Mouse (Mus musculus) kidney, embryonic 15.5 days (tissue): ENCODE data around the gene Cysrt1. TPM values are rescaled to one million over a fixed set of nuclear protein-coding genes. Genes with fewer than 3 reads are reported as not detected.
A peak's percentile ranks its signal among the peaks of the same experiment; 100 is the strongest.

Experiments
- ATAC-seq: fragments of 200-750 bp; cut with Nextera tagmentation; replicated peaks from 2 replicates; pipeline ENCODE4 v1.8.0; 2017; ENCODE audit warnings: moderate TSS enrichment; ENCODE audit not compliant: low FRiP score
- H3K27ac ChIP-seq: fragments of 300-500 bp; sonication (generic); 2 replicates; pipeline ENCODE4 v1.5.1; 2015; ENCODE audit warnings: mild to moderate bottlenecking, inconsistent platforms
- H3K27me3 ChIP-seq: fragments of 300-500 bp; sonication (generic); 2 replicates; pipeline ENCODE4 v1.6.1; 2015; ENCODE audit warnings: inconsistent platforms
- H3K36me3 ChIP-seq: fragments of 300-500 bp; sonication (generic); 2 replicates; pipeline ENCODE4 v1.6.1; 2015; ENCODE audit warnings: inconsistent platforms
- H3K4me1 ChIP-seq: fragments of 300-500 bp; sonication (generic); 2 replicates; pipeline ENCODE4 v1.6.1; 2015; ENCODE audit warnings: inconsistent platforms
- H3K4me2 ChIP-seq: fragments of 300-500 bp; sonication (generic); 2 replicates; pipeline ENCODE4 v1.6.1; 2015; ENCODE audit warnings: moderate library complexity, mild to moderate bottlenecking, inconsistent platforms
- H3K4me3 ChIP-seq: fragments of 300-500 bp; sonication (generic); replicated peaks from 2 replicates; pipeline ENCODE4 v1.5.1; 2015; ENCODE audit warnings: mild to moderate bottlenecking, inconsistent platforms
- H3K9ac ChIP-seq: fragments of 300-500 bp; sonication (generic); 2 replicates; pipeline ENCODE4 v1.6.1; 2015; ENCODE audit warnings: mild to moderate bottlenecking, inconsistent platforms
- H3K9me3 ChIP-seq: fragments of 300-500 bp; sonication (generic); replicated peaks from 2 replicates; pipeline ENCODE4 v1.6.1; 2016; ENCODE audit warnings: inconsistent platforms
- WGBS: fragments of 180-500 bp; shearing (Covaris S2); methylation state at CpG from one replicate; pipeline ENCODE4 v1.1.7; 2015; ENCODE audit warnings: mixed read lengths; 5-methylcytosine and 5-hydroxymethylcytosine counted together
- polyA plus RNA-seq: library from polyadenylated mRNA; unstranded; fragments of >200 nt; fragmentation: Nextera tagmentation; extraction: Ambion mirVana; gene quantifications from 2 replicates; pipeline ENCODE4 v1.2.1, GENCODE M21; 2015

Cysrt1 gene
- polyA plus RNA-seq, 1 experiment from 2014 or later = 0.55 TPM

DNA sequence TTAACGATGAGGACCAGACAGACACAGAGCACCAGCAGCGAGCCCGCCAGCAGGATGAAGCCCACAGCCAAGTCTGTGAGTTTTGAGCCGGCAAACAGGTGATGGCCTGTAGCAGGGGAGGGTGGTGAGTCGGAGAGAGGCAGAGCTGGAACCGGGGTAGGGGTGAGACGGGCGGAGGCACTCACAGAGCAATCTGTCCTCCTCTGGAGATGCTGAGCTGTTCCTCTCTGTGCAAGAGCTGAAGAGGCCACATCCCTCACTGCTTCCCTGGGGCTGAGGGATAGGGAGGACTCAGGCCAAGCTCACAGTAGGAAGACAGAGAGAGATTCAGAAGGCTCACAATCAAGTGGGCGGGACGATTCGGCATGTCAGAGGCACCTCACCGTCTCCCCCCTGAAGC is 11.2 kb downstream of the Cysrt1 start:
- H3K4me1 ChIP-seq = peaks cover 10% of the 10 kb centered on the region
- no peaks in the 10 kb centered on the region for H3K36me3 ChIP-seq
- no peak overlapping the region for H3K27ac ChIP-seq
- H3K9ac ChIP-seq = no peak overlapping the region
- H3K4me3 ChIP-seq = no peak overlapping the region
- 60% methylated on average over 12 of the region's 12 CpGs for WGBS
- H3K27me3 ChIP-seq = no peaks in the 10 kb centered on the region
- no peak overlapping the region for H3K4me2 ChIP-seq
- ATAC-seq = no peak
- no peaks in the 10 kb centered on the region for H3K9me3 ChIP-seq

DNA sequence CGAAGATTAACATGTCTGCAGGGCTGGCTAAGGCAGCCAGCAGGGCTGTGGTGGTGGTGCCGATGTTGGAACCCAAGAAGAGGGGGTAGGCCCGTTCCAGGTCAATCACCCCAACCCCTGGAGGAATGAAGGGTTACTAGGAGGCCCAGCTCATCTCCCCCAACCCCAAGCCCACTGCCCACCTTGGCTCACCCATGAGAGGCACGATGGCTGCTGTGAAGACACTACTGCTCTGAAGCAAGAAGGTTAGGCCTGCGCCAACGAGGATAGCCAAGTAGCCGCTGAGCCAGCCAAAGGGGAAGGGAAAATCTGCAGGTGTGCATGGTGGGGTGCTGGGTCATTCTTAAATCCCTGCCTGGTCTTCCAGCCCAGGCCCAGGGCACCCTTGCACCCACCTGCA is 11.7 kb downstream of the Cysrt1 start:
- no peaks in the 10 kb centered on the region for H3K36me3 ChIP-seq
- 80% methylated on average over 7 of the region's 7 CpGs for WGBS
- H3K27ac ChIP-seq = no peak overlapping the region
- H3K4me1 ChIP-seq = peaks cover 15% of the 10 kb centered on the region
- no peak for ATAC-seq
- H3K9me3 ChIP-seq = no peaks in the 10 kb centered on the region
- no peak overlapping the region for H3K4me3 ChIP-seq
- H3K27me3 ChIP-seq = no peaks in the 10 kb centered on the region
- H3K9ac ChIP-seq = no peak overlapping the region
- no peak overlapping the region for H3K4me2 ChIP-seq

DNA sequence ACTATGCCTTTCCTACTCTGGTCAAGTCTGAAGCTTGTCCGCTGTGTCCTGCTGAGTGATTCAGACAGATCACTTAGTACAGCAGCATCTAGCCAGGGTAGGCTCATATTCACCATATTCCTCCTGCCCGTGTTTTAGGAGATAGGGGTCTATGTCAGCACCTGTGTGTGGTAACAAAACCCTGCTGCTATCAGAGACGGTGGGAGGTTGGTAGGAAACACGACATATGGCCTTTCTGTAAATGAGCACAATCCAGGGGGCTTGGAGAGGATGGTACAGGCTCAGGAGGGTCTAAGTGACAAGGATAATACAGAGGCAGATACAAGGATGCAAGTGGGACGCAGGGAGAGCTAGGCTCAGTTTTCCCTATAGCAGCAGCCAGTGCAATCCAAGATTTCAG is 12.7 kb downstream of the Cysrt1 start:
- Histone ChIP-seq H3K27me3 (no peaks in the 10 kb centered on the region), H3K27ac (no peak overlapping the region)
- whole genome bisulfite sequencing = 78% methylated on average over 5 of the region's 5 CpGs

DNA sequence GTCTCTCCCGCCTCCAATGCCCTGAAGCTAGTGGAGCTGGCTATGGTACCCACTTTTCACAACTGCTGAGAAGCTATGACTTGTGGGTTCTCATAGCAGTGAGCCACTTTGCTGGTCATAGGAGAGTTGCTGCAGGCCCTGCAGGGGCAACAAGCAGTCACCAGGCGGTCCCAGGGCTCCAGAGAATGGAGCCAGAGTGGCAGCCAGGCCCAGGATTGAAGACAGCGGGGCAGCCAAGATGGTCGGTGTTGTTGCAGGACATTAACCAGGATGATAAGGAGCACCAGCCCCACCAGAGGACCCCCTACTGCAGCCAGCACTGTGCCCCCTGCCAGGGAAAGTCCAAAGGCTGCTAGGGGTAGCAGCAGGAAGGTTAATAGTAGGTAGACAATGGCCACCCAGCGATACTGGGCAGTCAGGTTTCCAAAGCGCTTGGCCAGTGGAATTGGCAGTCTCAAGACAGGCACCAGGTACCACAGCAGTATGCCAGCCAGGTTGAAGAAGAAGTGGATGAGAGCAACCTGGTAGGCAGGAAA is 13.2 kb downstream of the Cysrt1 start:
- Histone ChIP-seq H3K9me3 (no peaks in the 10 kb centered on the region), H3K36me3 (no peaks in the 10 kb centered on the region), H3K4me3 (0 out of 2 replicates have a peak overlapping the region, but pooled peaks have one; percentile 31), H3K4me1 (peaks cover 16% of the 10 kb centered on the region), H3K4me2 (peak overlapping the region; percentile 55), H3K27ac (no peak overlapping the region), H3K9ac (no peak overlapping the region), H3K27me3 (no peaks in the 10 kb centered on the region)
- WGBS = 69% methylated on average over 6 of the region's 6 CpGs
- ATAC-seq = no peak

More for the DNA sequence above, 12.7 kb downstream of the Cysrt1 start:
- peaks cover 18% of the 10 kb centered on the region for H3K4me1 ChIP-seq
- no peak overlapping the region for H3K4me3 ChIP-seq
- no peak overlapping the region for H3K4me2 ChIP-seq
- no peak overlapping the region for H3K9ac ChIP-seq
- H3K36me3 ChIP-seq = no peaks in the 10 kb centered on the region
- no peak for ATAC-seq
- no peaks in the 10 kb centered on the region for H3K9me3 ChIP-seq

GRCm38 (mm10) chr2:25228431-25228889 is 13.8 kb downstream of the Cysrt1 start:
- H3K27me3 ChIP-seq = no peaks in the 10 kb centered on the region
- H3K9ac ChIP-seq = 0 out of 2 replicates have a peak overlapping the region, but pooled peaks have one; percentile 21
- peak overlapping the region; percentile 31 for H3K4me3 ChIP-seq
- peaks cover 18% of the 10 kb centered on the region for H3K4me1 ChIP-seq
- peak overlapping the region; percentile 85 for H3K27ac ChIP-seq
- H3K9me3 ChIP-seq = no peaks in the 10 kb centered on the region
- peak; percentile 24 for ATAC-seq
- H3K4me2 ChIP-seq = peak overlapping the region; percentile 55
- no peaks in the 10 kb centered on the region for H3K36me3 ChIP-seq
- 2% methylated on average over 7 of the region's 7 CpGs for WGBS

GRCm38 (mm10) chr2:25227406-25227805 is 14.8 kb downstream of the Cysrt1 start:
- H3K9ac ChIP-seq = no peak overlapping the region
- 90% methylated on average over 4 of the region's 4 CpGs for WGBS
- H3K27ac ChIP-seq = 0 out of 2 replicates have a peak overlapping the region, but pooled peaks have one; percentile 85
- H3K36me3 ChIP-seq = no peaks in the 10 kb centered on the region
- H3K4me1 ChIP-seq = peaks cover 25% of the 10 kb centered on the region
- no peaks in the 10 kb centered on the region for H3K27me3 ChIP-seq
- no peak for ATAC-seq
- H3K4me2 ChIP-seq = no peak overlapping the region
- no peak overlapping the region for H3K4me3 ChIP-seq
- H3K9me3 ChIP-seq = no peaks in the 10 kb centered on the region

DNA sequence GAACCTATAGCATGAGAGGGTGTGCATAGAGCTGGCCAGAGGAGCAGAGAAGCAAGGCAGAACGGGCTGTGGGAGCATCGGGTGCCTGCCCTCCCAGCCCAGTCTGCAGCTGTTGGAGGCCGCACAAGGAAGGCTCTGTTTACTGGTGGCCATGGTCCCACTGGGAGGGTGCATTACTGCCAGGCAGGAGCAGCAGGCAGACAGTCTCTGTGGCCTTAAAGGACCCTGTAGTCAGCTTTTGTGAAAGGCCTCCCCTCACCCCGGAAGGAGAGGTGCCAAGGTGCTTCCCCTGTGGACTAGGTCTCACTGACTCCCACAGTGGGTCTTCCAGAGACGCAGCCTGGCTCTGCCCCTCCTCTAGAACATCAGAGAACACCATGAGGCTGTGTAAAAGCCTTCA is 15.4 kb downstream of the Cysrt1 start:
- no peak overlapping the region for H3K4me2 ChIP-seq
- peaks cover 25% of the 10 kb centered on the region for H3K4me1 ChIP-seq
- H3K36me3 ChIP-seq = peaks cover 5% of the 10 kb centered on the region
- no peak overlapping the region for H3K9ac ChIP-seq
- no peak overlapping the region for H3K27ac ChIP-seq
- no peaks in the 10 kb centered on the region for H3K27me3 ChIP-seq
- H3K9me3 ChIP-seq = no peaks in the 10 kb centered on the region
- no peak for ATAC-seq
- 85% methylated on average over 5 of the region's 5 CpGs for WGBS
- no peak overlapping the region for H3K4me3 ChIP-seq

DNA sequence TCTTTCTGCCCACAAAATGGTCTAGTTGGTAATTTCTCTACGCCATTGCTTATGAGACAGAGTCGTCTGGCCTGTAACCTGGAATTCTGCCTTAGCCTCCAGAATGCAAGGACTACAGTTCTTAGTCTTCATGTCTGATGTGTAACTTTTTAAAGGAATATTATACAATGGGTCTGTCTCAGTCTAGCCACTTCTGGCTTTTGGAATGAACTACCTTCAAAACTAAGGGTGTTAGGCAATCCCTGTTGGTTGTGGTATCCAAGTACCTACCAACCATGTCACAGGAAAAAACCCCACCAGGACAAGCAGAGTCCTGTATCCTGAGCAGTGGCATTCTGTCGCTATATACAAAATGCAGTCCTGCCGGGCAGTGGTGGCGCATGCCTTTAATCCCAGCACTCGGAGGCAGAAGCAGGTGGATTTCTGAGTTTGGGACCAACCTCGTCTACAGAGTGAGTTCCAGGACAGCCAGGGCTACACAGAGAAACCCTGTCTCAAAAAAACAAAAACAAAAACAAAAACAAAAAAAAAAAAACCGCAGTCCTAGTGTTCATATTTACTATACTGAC is 16.4 kb downstream of the Cysrt1 start:
- WGBS = 80% methylated on average over 8 of the region's 8 CpGs

GRCm38 (mm10) chr2:25224766-25225752 is 17.2 kb downstream of the Cysrt1 start:
- no peaks in the 10 kb centered on the region for H3K9me3 ChIP-seq

More for the DNA sequence above, 16.4 kb downstream of the Cysrt1 start:
- peak overlapping the region; percentile 55; the same call in 1 of the 2 replicates for H3K9ac ChIP-seq
- peaks cover 13% of the 10 kb centered on the region for H3K36me3 ChIP-seq
- peaks cover 25% of the 10 kb centered on the region for H3K4me1 ChIP-seq
- peak overlapping the region; percentile 60 for H3K4me2 ChIP-seq
- H3K9me3 ChIP-seq = no peaks in the 10 kb centered on the region
- H3K4me3 ChIP-seq = peak overlapping the region; percentile 72
- H3K27me3 ChIP-seq = no peaks in the 10 kb centered on the region
- H3K27ac ChIP-seq = peak overlapping the region; percentile 99
- no peak for ATAC-seq

GRCm38 (mm10) chr2:25224492-25224765 is 17.8 kb downstream of the Cysrt1 start, which contains the start of gene Tubb4b:
TSS of gene Tubb4b (minus strand) at chr2:25224702.
- Histone ChIP-seq H3K27ac (peak within 1 kb of the TSS; percentile 99), H3K36me3 (peaks cover 13% of the 10 kb centered on the region), H3K4me1 (peaks cover 25% of the 10 kb centered on the region), H3K9ac (peak within 1 kb of the TSS; percentile 87), H3K27me3 (no peaks in the 10 kb centered on the region), H3K4me2 (peak within 1 kb of the TSS; percentile 88), H3K9me3 (no peaks in the 10 kb centered on the region), H3K4me3 (peak within 1 kb of the TSS; percentile 72)
- WGBS = under 1% methylated on average over 17 of the region's 17 CpGs
- no peak for ATAC-seq

More at GRCm38 (mm10) chr2:25224766-25225752, 17.2 kb downstream of the Cysrt1 start:
- peak overlapping the region; percentile 60 for H3K4me2 ChIP-seq
- H3K36me3 ChIP-seq = peaks cover 13% of the 10 kb centered on the region
- ATAC-seq = peak; percentile 96
- peak overlapping the region; percentile 55 for H3K9ac ChIP-seq
- H3K27me3 ChIP-seq = no peaks in the 10 kb centered on the region
- peak overlapping the region; percentile 99 for H3K27ac ChIP-seq
- peak overlapping the region; percentile 72 for H3K4me3 ChIP-seq
- H3K4me1 ChIP-seq = peaks cover 25% of the 10 kb centered on the region
- 1% methylated on average over 40 of the region's 41 CpGs for WGBS

DNA sequence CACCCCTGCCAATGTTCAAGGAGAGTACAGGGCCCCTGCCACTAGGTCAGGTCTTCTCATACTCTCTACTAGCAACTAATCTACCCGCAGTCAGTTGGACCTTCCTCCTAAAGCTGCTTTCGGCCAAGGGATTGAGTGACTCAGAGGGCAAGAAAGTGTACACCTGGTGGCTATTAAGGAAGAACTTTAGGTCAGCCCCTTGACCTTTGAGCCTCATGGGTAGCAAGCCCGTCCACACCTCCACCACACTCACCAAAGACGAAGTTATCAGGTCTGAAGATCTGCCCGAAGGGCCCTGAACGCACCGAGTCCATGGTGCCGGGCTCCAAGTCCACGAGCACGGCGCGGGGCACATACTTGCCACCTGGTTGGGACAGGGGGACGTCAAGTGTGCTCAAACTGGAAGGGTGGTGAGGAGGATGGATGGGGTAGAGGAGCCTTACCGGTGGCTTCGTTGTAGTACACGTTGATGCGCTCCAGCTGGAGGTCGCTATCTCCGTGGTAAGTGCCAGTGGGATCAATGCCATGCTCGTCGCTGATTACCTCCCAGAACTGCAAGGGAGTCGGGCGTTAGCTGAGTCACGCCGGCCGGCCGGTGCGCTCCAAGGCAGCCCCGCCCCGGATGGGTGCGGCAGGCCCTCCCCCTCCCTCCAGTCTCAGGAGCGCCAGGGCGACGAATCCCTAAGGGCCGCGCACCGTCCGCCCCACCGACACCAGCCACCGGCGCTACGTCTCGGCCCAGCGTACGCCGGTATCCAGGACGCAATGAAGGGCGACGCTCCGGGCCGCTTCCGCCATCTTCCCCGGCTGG is 18.4 kb downstream of the Cysrt1 start:
- H3K36me3 ChIP-seq = peaks cover 13% of the 10 kb centered on the region
- H3K4me1 ChIP-seq = peaks cover 24% of the 10 kb centered on the region
- ATAC-seq = peak; percentile 52
- no peaks in the 10 kb centered on the region for H3K9me3 ChIP-seq
- peak overlapping the region; percentile 97 for H3K27ac ChIP-seq
- peak overlapping the region; percentile 72 for H3K4me3 ChIP-seq
- H3K9ac ChIP-seq = peak overlapping the region; percentile 87
- no peaks in the 10 kb centered on the region for H3K27me3 ChIP-seq
- WGBS = 1% methylated on average over 53 of the region's 53 CpGs
- peak overlapping the region; percentile 88 for H3K4me2 ChIP-seq
